Mouse (Mus musculus) CD8-positive naive resting alpha-beta T cell, adult 2 months (primary cell): ENCODE results near the gene Olfr1369-ps1.

Experiments used
- DNase-seq, 2 experiments: peaks; one replicate each; pipeline ENCODE4 v3.0.0; 2022; ENCODE audit warnings: low read depth in 2 of 2, low spot score in 2 of 2

Gene Olfr1369-ps1

DNA sequence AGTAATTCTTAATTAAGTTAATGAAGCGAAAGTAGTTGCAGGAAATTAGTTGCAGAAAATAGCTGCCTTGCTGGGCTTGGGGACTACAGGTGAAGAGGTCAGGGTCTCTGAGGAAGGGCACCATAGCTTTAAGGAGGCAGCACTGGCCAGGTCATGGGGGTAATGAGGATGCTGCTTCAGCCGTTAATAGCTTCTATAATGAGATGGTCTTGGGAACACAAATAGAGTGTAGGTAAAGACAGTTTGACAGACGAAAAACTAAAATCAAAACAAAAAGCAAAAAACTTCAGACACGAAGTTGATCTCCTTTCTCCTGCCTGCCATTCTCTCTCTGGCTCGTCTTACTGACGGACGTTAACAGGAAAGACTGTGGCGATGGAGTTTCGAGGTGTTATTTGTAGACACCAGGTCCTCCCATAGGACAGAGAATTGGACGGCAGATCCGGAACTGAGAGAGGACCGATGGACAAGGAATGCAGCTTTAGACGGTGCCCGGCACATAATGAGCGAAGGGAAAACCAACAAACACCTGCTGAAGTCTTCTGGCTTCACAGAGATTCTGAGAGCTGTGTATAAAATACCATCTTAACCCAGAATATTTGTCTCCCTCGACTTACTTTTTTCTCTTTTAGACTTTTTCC is 57.2 kb downstream of the Olfr1369-ps1 start:
- DNase-seq, result peak; percentile 23 to 26
